Mouse (Mus musculus): ENCODE measurements around the gene Cyp1a1. TPM values are rescaled to one million over a fixed set of nuclear protein-coding genes. Genes with fewer than 3 reads are reported as not detected.
A peak's percentile ranks its signal among the peaks of the same experiment; 100 is the strongest.
"Not testable (repeated sequence)": the region's sequence is repeated elsewhere in the genome, so short reads cannot be mapped to it uniquely, and the experiment has no call there.

Cyp1a1 gene
- polyA plus RNA-seq, 1 experiment from 2014 or later = 0.11 TPM

- H3K27ac ChIP-seq; H3K27me3 ChIP-seq; H3K9me3 ChIP-seq; H3K4me3 ChIP-seq; ATAC-seq (ENCODE audit: borderline replicate concordance, extremely low read depth, low FRiP score, low TSS enrichment); H3K9ac ChIP-seq; H3K4me2 ChIP-seq: not testable (repeated sequence)
- WGBS = 80% methylated on average over 5 of the region's 5 CpGs
- Histone ChIP-seq H3K36me3 (peaks cover 30% of the 10 kb centered on the region), H3K4me1 (peaks cover 12% of the 10 kb centered on the region)
Observed at GRCm38 (mm10) chr9:57710214-57710613, 22.5 kb downstream of the Cyp1a1 start.

DNA sequence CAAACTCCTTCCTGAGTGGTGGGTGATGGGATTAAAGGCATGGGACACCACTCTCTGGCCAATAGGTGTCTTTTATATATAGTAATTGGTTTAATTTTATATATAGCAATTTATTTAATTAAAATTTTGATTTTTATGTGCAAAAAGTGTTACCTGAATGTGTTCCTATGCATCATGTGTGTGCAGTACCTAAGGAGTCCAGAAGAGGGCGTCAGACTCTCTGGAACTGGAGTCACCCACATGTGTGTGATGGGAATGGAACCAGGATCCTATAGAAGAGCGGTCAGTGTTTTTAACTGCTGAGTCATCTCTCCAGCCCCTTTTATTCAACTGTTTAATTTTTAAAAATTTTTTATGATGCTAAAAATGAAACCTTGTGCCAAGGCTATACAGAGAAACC is 24.5 kb downstream of the Cyp1a1 start:
- H3K27ac ChIP-seq = no peak overlapping the region
- H3K4me3 ChIP-seq = no peak overlapping the region
- no peak overlapping the region for H3K9ac ChIP-seq
- H3K9me3 ChIP-seq = no peaks in the 10 kb centered on the region
- H3K27me3 ChIP-seq = no peaks in the 10 kb centered on the region
- no peak for ATAC-seq (ENCODE audit: borderline replicate concordance, extremely low read depth, low FRiP score, low TSS enrichment)
- 71% methylated on average over 2 of the region's 2 CpGs for WGBS
- peaks cover 46% of the 10 kb centered on the region for H3K36me3 ChIP-seq
- H3K4me1 ChIP-seq = peaks cover 12% of the 10 kb centered on the region
- no peak overlapping the region for H3K4me2 ChIP-seq

GRCm38 (mm10) chr9:57718408-57718807 is 30.7 kb downstream of the Cyp1a1 start:
- H3K9me3 ChIP-seq = no peaks in the 10 kb centered on the region
- peaks cover 60% of the 10 kb centered on the region for H3K36me3 ChIP-seq
- H3K4me2 ChIP-seq = no peak overlapping the region
- no peak overlapping the region for H3K9ac ChIP-seq
- H3K4me1 ChIP-seq = 0 out of 2 replicates have a peak, but pooled peaks cover 3% of the 10 kb centered on the region
- H3K4me3 ChIP-seq = no peak overlapping the region
- ATAC-seq (ENCODE audit: borderline replicate concordance, extremely low read depth, low FRiP score, low TSS enrichment) = no peak
- no peak overlapping the region for H3K27ac ChIP-seq
- no peaks in the 10 kb centered on the region for H3K27me3 ChIP-seq
- WGBS = 86% methylated on average over 7 of the region's 7 CpGs

- H3K27ac ChIP-seq = no peak overlapping the region
- H3K36me3 ChIP-seq = peaks cover 40% of the 10 kb centered on the region
- no peak for ATAC-seq (ENCODE audit: borderline replicate concordance, extremely low read depth, low FRiP score, low TSS enrichment)
- H3K4me1 ChIP-seq = peaks cover 9% of the 10 kb centered on the region
- no peaks in the 10 kb centered on the region for H3K27me3 ChIP-seq
- H3K4me3 ChIP-seq = no peak overlapping the region
- H3K9me3 ChIP-seq = no peaks in the 10 kb centered on the region
- H3K9ac ChIP-seq = no peak overlapping the region
- 76% methylated on average over 3 of the region's 3 CpGs for WGBS
- no peak overlapping the region for H3K4me2 ChIP-seq
Observed at GRCm38 (mm10) chr9:57720736-57721135, 33.0 kb downstream of the Cyp1a1 start.

- H3K9me3 ChIP-seq = no peaks in the 10 kb centered on the region
- no peak overlapping the region for H3K4me2 ChIP-seq
- H3K36me3 ChIP-seq = peaks cover 36% of the 10 kb centered on the region
- no peak overlapping the region; the same call in 1 of the 2 replicates for H3K27ac ChIP-seq
- no peak overlapping the region for H3K9ac ChIP-seq
- H3K4me1 ChIP-seq = peaks cover 9% of the 10 kb centered on the region
- no peaks in the 10 kb centered on the region for H3K27me3 ChIP-seq
- no peak for ATAC-seq (ENCODE audit: borderline replicate concordance, extremely low read depth, low FRiP score, low TSS enrichment)
- 87% methylated on average over 1 of the region's 1 CpGs for WGBS
- no peak overlapping the region for H3K4me3 ChIP-seq
Observed at GRCm38 (mm10) chr9:57722371-57722770, 34.6 kb downstream of the Cyp1a1 start.

- H3K9ac ChIP-seq = no peak overlapping the region
- H3K27me3 ChIP-seq = no peaks in the 10 kb centered on the region
- H3K27ac ChIP-seq = peak overlapping the region; percentile 24; the same call in 1 of the 2 replicates
- H3K36me3 ChIP-seq = peaks cover 37% of the 10 kb centered on the region
- WGBS = 32% methylated on average over 5 of the region's 5 CpGs
- H3K4me2 ChIP-seq = no peak overlapping the region
- no peaks in the 10 kb centered on the region for H3K9me3 ChIP-seq
- H3K4me1 ChIP-seq = peaks cover 9% of the 10 kb centered on the region
- H3K4me3 ChIP-seq = no peak overlapping the region
- no peak for ATAC-seq (ENCODE audit: borderline replicate concordance, extremely low read depth, low FRiP score, low TSS enrichment)
Observed at GRCm38 (mm10) chr9:57723315-57723715, 35.6 kb downstream of the Cyp1a1 start.

- ATAC-seq (ENCODE audit: borderline replicate concordance, extremely low read depth, low FRiP score, low TSS enrichment) = no peak
- peak overlapping the region; percentile 24; the same call in 1 of the 2 replicates for H3K27ac ChIP-seq
- no peaks in the 10 kb centered on the region for H3K27me3 ChIP-seq
- no peak overlapping the region for H3K9ac ChIP-seq
- H3K4me2 ChIP-seq = no peak overlapping the region
- H3K4me3 ChIP-seq = no peak overlapping the region
- no peaks in the 10 kb centered on the region for H3K9me3 ChIP-seq
- peaks cover 33% of the 10 kb centered on the region for H3K36me3 ChIP-seq
- WGBS = 67% methylated on average over 5 of the region's 5 CpGs
- H3K4me1 ChIP-seq = peaks cover 9% of the 10 kb centered on the region
Observed at GRCm38 (mm10) chr9:57723796-57724195, 36.1 kb downstream of the Cyp1a1 start.

DNA sequence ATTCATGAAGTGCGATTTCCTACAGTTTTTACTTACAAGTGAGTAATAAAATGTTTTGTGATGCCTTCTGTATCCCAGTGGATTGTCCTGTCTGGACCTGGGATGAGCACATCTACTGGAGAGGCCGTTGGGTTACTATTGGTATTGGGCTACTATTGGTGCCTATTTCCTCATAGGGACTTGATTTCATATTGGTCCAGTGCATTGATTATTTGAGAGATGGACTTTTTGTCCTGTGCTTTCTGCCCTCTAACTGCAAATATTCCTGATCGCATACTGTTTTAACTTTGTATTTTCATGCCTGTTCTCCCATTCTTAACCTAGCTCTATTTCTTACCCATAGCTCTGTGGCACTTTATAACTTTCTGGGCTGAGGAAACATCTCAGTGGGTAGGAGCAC is 37.0 kb downstream of the Cyp1a1 start:
- H3K36me3 ChIP-seq = peaks cover 38% of the 10 kb centered on the region
- H3K4me1 ChIP-seq = peaks cover 9% of the 10 kb centered on the region
- no peak overlapping the region for H3K27ac ChIP-seq
- H3K9ac ChIP-seq = no peak overlapping the region
- no peaks in the 10 kb centered on the region for H3K27me3 ChIP-seq
- WGBS = 94% methylated on average over 3 of the region's 3 CpGs
- H3K4me3 ChIP-seq = no peak overlapping the region
- ATAC-seq (ENCODE audit: borderline replicate concordance, extremely low read depth, low FRiP score, low TSS enrichment) = no peak
- H3K9me3 ChIP-seq = no peaks in the 10 kb centered on the region
- H3K4me2 ChIP-seq = no peak overlapping the region

- Histone ChIP-seq H3K4me1 (peaks cover 6% of the 10 kb centered on the region), H3K4me2 (no peak overlapping the region), H3K4me3 (no peak overlapping the region), H3K27ac (no peak overlapping the region), H3K9ac (no peak overlapping the region), H3K36me3 (peaks cover 35% of the 10 kb centered on the region), H3K27me3 (no peaks in the 10 kb centered on the region), H3K9me3 (no peaks in the 10 kb centered on the region)
- 87% methylated on average over 1 of the region's 1 CpGs for WGBS
- no peak for ATAC-seq (ENCODE audit: borderline replicate concordance, extremely low read depth, low FRiP score, low TSS enrichment)
Observed at GRCm38 (mm10) chr9:57728312-57728711, 40.6 kb downstream of the Cyp1a1 start.

DNA sequence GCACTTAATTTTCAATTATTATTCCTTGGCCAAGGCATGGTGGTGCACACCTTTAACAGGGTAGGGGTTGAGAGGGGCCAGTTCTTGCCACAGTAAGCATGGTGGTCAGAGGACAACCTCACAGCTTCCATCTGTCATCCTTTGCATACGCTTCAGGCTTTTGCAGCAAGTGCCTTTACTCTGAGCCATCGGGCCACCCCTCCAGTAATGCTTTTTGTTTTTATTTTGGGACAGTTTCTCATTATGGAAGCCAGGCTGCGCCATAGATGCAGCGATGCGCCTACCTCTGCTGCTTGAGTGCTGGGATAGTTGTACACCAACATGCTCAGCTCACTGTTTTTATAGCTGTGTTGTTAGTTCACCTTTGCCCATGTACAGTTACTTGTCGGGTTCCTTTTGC is 45.9 kb downstream of the Cyp1a1 start:
- H3K4me3 ChIP-seq = no peak overlapping the region
- no peak for ATAC-seq (ENCODE audit: borderline replicate concordance, extremely low read depth, low FRiP score, low TSS enrichment)
- peaks cover 22% of the 10 kb centered on the region for H3K36me3 ChIP-seq
- no peak overlapping the region for H3K27ac ChIP-seq
- no peaks in the 10 kb centered on the region for H3K9me3 ChIP-seq
- H3K9ac ChIP-seq = no peak overlapping the region
- no peaks in the 10 kb centered on the region for H3K27me3 ChIP-seq
- WGBS = 95% methylated on average over 6 of the region's 6 CpGs
- H3K4me2 ChIP-seq = no peak overlapping the region
- no peaks in the 10 kb centered on the region for H3K4me1 ChIP-seq

- H3K4me1 ChIP-seq = no peaks in the 10 kb centered on the region
- no peaks in the 10 kb centered on the region for H3K27me3 ChIP-seq
- no peak for ATAC-seq (ENCODE audit: borderline replicate concordance, extremely low read depth, low FRiP score, low TSS enrichment)
- 89% methylated on average over 5 of the region's 5 CpGs for WGBS
- H3K9ac ChIP-seq = no peak overlapping the region
- no peak overlapping the region for H3K4me2 ChIP-seq
- peaks cover 29% of the 10 kb centered on the region; the same call in 1 of the 2 replicates for H3K36me3 ChIP-seq
- H3K4me3 ChIP-seq = no peak overlapping the region
- H3K27ac ChIP-seq = no peak overlapping the region
- no peaks in the 10 kb centered on the region for H3K9me3 ChIP-seq
Observed at GRCm38 (mm10) chr9:57739863-57740262, 52.1 kb downstream of the Cyp1a1 start.

GRCm38 (mm10) chr9:57744462-57745091 is 56.8 kb downstream of the Cyp1a1 start:
- Histone ChIP-seq H3K36me3 (peaks cover 73% of the 10 kb centered on the region), H3K27ac (no peak overlapping the region), H3K4me2 (no peak overlapping the region), H3K27me3 (no peaks in the 10 kb centered on the region), H3K4me3 (no peak overlapping the region), H3K4me1 (no peaks in the 10 kb centered on the region), H3K9me3 (no peaks in the 10 kb centered on the region), H3K9ac (no peak overlapping the region)
- 60% methylated on average over 3 of the region's 3 CpGs for WGBS
- no peak for ATAC-seq (ENCODE audit: borderline replicate concordance, extremely low read depth, low FRiP score, low TSS enrichment)

DNA sequence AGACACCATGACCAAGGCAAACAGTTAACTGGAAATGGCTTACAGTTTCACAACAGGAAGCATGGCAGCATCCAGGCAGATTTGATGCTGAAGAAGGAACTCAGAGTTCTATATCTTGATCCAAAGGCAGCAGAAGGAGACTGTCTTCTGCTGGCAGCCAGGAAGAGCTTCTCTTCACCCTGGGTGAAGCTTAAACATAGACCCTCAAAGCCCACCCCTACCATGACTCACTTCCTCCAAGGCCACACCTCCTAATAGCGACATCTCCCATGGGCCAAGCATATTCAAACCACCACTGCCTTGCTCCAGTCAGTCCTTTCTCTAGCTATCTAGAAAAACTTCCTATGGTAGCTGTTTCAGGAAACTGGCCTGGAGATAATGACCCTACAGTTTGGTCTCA is 59.3 kb downstream of the Cyp1a1 start:
- H3K4me1 ChIP-seq = no peaks in the 10 kb centered on the region
- no peaks in the 10 kb centered on the region for H3K27me3 ChIP-seq
- H3K36me3 ChIP-seq = peaks cover 81% of the 10 kb centered on the region
- no peak for ATAC-seq (ENCODE audit: borderline replicate concordance, extremely low read depth, low FRiP score, low TSS enrichment)
- H3K9ac ChIP-seq = no peak overlapping the region
- H3K9me3 ChIP-seq = no peaks in the 10 kb centered on the region
- no peak overlapping the region for H3K4me3 ChIP-seq
- 67% methylated on average over 1 of the region's 1 CpGs for WGBS
- no peak overlapping the region for H3K27ac ChIP-seq
- no peak overlapping the region for H3K4me2 ChIP-seq
